Mouse (Mus musculus) MEL (cell line): ENCODE data around the gene Oprm1.

Experiments
- CTCF ChIP-seq, 3 experiments: IDR thresholded peaks in 2 of 3; conservative IDR thresholded peaks in 1 of 3; 2 replicates each; pipeline ENCODE4 v1.5.1; 2011 to 2012; ENCODE audit warnings: low read length in 3 of 3, low read depth in 2 of 3, mild to moderate bottlenecking in 2 of 3, improper control_type of control experiment in 1 of 3, inconsistent platforms in 1 of 3, mixed read lengths in 1 of 3, moderate library complexity in 1 of 3; ENCODE audit not compliant: control insufficient read depth in 1 of 3, insufficient read depth in 1 of 3, poor library complexity in 1 of 3, severe bottlenecking in 1 of 3
- EP300 ChIP-seq, 2 experiments: IDR thresholded peaks; 2 replicates each; pipeline ENCODE4 v1.6.1; 2011; ENCODE audit warnings: improper control_type of control experiment in 2 of 2, low read length in 2 of 2, low read depth in 1 of 2, mild to moderate bottlenecking in 1 of 2
- POLR2A ChIP-seq, 2 experiments: IDR thresholded peaks; 2 replicates each; pipeline ENCODE4 v1.6.1; 2011 to 2012; ENCODE audit warnings: low read length in 2 of 2, mild to moderate bottlenecking in 2 of 2, control low read depth in 1 of 2, improper control_type of control experiment in 1 of 2, low read depth in 1 of 2, moderate library complexity in 1 of 2; ENCODE audit not compliant: control insufficient read depth in 1 of 2, insufficient read depth in 1 of 2, poor library complexity in 1 of 2
- POLR2AphosphoS5 ChIP-seq: IDR thresholded peaks from 2 replicates; pipeline ENCODE4 v1.6.1; 2012; ENCODE audit warnings: low read depth, borderline replicate concordance, mild to moderate bottlenecking, inconsistent platforms, low read length, moderate library complexity, mixed read lengths
- SIN3A ChIP-seq: IDR thresholded peaks from 2 replicates; pipeline ENCODE4 v1.6.1; 2012; ENCODE audit warnings: low read length, improper control_type of control experiment, inconsistent platforms
- TCF12 ChIP-seq: IDR thresholded peaks from 2 replicates; pipeline ENCODE4 v1.6.1; 2014; ENCODE audit warnings: low read depth, mild to moderate bottlenecking, inconsistent platforms, low read length, improper control_type of control experiment, moderate library complexity

- no peak for TF ChIP-seq POLR2AphosphoS5
- no peak for TF ChIP-seq CTCF (IDR thresholded peaks at IDR 0.05 in 2 of 3, conservative IDR thresholded peaks at IDR 0.05 in 1 of 3; ENCODE audit: control insufficient read depth in 1 of 3, insufficient read depth in 1 of 3, low read depth in 2 of 3, low read length in 3 of 3, poor library complexity in 1 of 3, severe bottlenecking in 1 of 3)
- TF ChIP-seq TCF12, result no peak
- TF ChIP-seq EP300 (IDR thresholded peaks at IDR 0.05; ENCODE audit: low read depth in 1 of 2, low read length in 2 of 2), result no peak
- TF ChIP-seq POLR2A (IDR thresholded peaks at IDR 0.05; ENCODE audit: control insufficient read depth in 1 of 2, insufficient read depth in 1 of 2, low read depth in 1 of 2, low read length in 2 of 2, poor library complexity in 1 of 2), result no peak
- TF ChIP-seq SIN3A, result no peak
Measured at GRCm38 (mm10) chr10:6788517-6789237, 30.4 kb downstream of the Oprm1 start.
